Mouse (Mus musculus): ENCODE measurements at regions not wholly inside any gene's neighbourhood (a gene's known extent, or its start where the extent isn't known, plus 50 kb on each side); places are given as distances from the start of the nearest gene placed in this dataset.
"Not testable (repeated sequence)": the region's sequence is repeated elsewhere in the genome, so short reads cannot be mapped to it uniquely, and the experiment has no call there.

DNA sequence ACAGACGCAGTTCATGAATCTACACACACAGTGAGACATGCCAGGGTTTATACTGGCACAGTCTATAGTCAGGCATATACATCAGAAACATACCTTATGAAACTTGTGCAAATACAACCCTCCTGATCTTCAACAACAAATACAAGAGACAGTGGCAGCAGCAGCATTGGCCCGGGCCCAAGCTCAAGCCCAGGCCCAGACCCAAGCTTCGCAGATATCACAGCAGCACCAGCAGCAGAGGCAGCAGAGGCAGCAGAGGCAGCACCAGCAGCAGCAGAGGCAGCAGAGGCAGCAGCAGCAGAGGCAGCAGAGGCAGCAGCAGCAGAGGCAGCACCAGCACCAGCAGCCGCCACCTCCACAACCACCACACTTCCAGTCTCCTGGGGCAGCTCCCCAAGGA, 80.0 kb downstream of the Samd9l start:
- DNase-seq (ENCODE audit: low spot score) = no peak

DNA sequence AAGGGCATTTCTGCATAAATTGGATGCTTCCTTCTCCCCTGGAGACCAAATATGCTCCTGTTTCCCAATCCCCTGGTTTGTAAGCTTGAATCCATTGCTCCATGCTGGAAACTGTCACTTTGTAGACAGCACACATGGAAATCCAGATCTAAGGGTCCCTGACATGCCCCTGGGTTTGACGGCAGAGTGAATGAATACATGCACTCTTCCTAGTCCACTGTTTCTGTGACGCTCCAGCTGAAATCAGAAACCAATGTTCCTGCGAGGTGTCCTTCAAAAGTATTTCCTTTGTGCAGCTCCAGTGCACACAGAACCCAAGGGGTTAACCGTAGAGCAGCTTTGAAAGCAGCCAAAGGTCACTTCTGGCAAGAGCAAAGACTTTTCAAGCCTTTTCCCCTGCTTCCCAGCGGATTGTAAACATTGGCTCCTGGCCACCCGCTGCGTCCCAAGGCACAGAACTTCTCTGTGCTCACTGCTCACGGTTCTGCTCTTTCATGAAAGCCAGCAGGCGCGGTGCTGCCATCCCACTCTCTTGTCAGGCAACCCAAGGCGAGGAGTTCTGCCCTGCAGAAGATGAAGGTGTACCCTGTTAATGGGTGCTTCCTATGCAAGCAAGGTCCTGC, 91.7 kb downstream of the Samd9l start:
- peak; percentile 75 for DNase-seq (ENCODE audit: low spot score)

DNA sequence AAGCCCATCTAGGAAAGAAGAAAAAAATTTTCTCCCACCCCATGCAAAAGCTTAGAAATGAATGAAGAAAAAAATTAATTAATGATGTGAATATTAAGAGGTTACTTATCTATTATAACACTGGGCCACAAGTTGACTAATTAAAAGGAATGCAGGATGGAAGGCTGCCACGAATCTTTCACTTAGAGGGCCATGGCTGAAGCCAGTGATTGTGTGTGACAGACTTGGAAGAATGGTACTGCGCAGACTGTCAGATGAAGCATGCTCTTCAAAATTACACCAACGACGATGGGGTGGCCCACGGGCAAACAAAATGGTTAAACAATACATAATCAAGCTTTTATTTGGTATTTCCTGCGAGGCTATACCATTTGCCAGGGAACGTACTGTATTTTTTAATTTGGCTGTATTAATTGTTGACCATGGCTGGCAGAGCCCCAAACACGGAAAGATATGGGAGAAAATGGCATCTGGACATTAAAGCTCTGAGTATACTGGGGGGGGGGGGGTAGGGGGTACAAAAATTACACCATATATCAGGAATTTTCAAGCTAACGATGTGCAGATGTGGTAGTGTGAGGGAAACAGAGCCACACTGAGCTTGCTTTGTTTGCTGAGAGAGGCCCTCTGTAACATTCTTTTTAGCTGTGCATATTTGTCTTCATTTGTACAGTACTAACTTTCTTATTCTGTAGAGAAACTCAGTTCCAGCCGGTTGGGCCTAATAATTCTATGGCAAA, 94.3 kb downstream of the Samd9l start:
- peak; percentile 15 for DNase-seq (ENCODE audit: low spot score)

DNA sequence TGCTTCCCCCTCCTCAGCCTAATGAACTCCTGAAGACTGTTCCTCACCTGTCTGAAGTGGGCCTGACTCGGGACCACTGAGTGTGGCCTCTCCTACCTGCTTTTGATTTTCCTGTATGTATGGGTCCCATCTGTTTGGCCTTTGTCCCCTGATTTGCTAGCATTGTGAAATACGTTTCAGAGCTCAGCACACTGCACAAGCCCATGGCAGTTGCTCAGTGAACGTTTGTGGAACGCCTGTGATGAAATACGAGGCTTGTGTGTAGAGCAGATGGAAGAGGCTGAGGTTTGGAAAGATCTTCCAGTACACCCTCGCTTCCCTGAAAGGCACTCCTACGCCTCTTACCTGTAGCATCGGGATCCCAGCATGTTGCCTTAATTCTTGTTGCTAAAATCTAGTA, 106.1 kb downstream of the Samd9l start:
- DNase-seq (ENCODE audit: low spot score) = not testable (repeated sequence)

DNA sequence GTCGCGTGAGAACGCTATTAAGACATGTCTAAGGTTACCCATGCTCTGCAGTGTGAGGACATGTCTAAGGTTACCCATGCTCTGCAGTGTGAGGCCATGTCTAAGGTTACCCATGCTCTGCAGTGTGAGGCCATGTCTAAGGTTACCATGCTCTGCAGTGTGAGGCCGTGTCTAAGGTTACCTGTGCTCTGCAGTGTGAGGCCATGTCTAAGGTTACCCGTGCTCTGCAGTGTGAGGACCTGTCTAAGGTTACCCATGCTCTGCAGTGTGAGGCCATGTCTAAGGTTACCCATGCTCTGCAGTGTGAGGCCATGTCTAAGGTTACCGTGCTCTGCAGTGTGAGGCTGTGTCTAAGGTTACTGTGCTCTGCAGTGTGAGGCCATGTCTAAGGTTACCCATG, 107.4 kb downstream of the Samd9l start:
- not testable (repeated sequence) for DNase-seq (ENCODE audit: low spot score)

DNA sequence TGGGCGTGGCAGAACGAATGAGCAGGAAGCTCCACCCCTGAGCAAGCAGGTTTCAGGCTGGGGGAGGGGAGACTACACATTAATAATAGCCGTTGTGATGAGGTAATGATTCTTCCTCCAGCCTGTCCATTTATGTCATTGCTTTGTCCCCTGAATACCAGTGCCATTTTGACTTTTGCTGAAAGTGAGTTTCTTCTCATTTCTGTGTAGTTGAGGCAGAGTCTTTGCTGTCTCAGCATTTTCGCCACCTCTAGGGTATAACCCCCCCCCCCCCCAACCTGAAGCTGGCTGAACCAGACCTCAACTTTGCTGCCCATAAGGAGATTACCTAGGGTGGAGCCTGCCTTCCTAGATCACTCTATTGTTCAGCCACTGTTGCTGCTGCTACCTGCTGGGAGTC, 130.6 kb downstream of the Samd9l start:
- not testable (repeated sequence) for DNase-seq (ENCODE audit: low spot score)

DNA sequence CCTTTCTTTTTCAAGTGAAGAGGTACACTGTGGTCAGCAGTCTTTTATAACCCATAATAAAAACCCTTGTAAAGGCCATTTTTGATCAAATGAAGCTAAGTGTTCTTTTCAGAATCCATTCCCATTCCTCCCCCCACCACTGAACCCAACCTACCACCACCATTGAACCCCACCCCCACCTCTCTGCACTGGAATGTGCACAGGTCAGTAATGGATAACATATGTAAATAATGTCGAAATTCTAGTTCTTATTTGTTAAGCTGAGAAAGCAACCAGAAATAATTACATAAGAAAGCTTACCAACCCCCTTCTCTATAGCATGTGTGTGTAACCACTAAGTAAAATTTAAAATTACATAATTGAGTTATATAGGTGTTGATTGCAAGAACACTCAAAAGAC, 133.9 kb downstream of the Samd9l start:
- not testable (repeated sequence) for DNase-seq (ENCODE audit: low spot score)

All from embryo, embryonic 10.5 days (tissue).